Mouse (Mus musculus) ES-Bruce4 (cell line): ENCODE results near the gene Dmwd.
A peak's percentile ranks its signal among the peaks of the same experiment; 100 is the strongest.

Experiments
- CTCF ChIP-seq: IDR thresholded peaks from one replicate; pipeline ENCODE4 v1.8.1; 2011; ENCODE audit warnings: low read depth, low read length
- EP300 ChIP-seq: IDR thresholded peaks from 2 replicates; pipeline ENCODE4 v1.6.1; 2011; ENCODE audit warnings: low read depth, low read length; ENCODE audit not compliant: insufficient read depth
- POLR2A ChIP-seq: IDR thresholded peaks from one replicate; pipeline ENCODE4 v1.8.1; 2011; ENCODE audit warnings: low read length; ENCODE audit not compliant: insufficient read depth

DNA sequence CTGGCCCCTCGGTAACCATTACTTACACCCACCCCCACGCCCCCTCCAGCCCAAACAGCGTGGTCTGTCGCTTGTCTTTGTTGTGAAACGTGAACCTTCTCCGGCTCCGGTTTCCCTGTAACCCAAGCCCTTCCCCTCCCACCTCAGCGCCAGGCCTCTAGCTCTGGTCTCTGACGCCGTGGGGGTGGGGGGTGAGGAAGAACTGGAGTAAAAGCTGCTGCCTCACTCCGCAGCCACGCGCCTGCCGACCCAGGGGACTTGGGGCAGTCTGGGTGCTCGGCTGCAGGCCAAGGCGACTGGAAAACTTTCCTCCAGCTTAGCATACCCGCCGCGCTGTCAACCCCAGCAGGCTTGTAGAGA is 19.7 kb downstream of the Dmwd start:
- TF ChIP-seq EP300 (0 out of 2 replicates have a peak, but pooled peaks have one; percentile 10), POLR2A (no peak), CTCF (no peak)
